Mouse (Mus musculus): ENCODE data around the gene Pbxip1. TPM values are rescaled to one million over a fixed set of nuclear protein-coding genes. Genes with fewer than 3 reads are reported as not detected.

The Pbxip1 gene
- total and polyA plus RNA-seq, 2 experiments from 2014 or later: 21.6 to 27.8 TPM

GRCm38 (mm10) chr3:89390699-89391662 is 45.5 kb upstream of the Pbxip1 start:
- TF ChIP-seq CTCF (IDR thresholded peaks at IDR 0.05; ENCODE audit: low read depth): no peak
- ATAC-seq: no peak
- no peaks in the 10 kb centered on the region for H3K9me3 ChIP-seq (ENCODE audit: low read length)
- H3K4me2 ChIP-seq (ENCODE audit: low read depth): peak overlapping the region; percentile 96
- H3K4me1 ChIP-seq (ENCODE audit: insufficient read depth): peaks cover 27% of the 10 kb centered on the region
- no peak overlapping the region for H3K27ac ChIP-seq (ENCODE audit: low read depth, low read length)
- H3K4me3 ChIP-seq (ENCODE audit: low read depth, low read length): peak overlapping the region; percentile 38
- peaks cover 8% of the 10 kb centered on the region; the same call in 1 of the 2 replicates for H3K27me3 ChIP-seq (ENCODE audit: insufficient read depth, low read length)
- H3K9ac ChIP-seq: peak overlapping the region; percentile 44
- WGBS: 14% methylated on average over 19 of the region's 19 CpGs
- H3K36me3 ChIP-seq (ENCODE audit: insufficient read depth): no peaks in the 10 kb centered on the region
- no peak for DNase-seq

DNA sequence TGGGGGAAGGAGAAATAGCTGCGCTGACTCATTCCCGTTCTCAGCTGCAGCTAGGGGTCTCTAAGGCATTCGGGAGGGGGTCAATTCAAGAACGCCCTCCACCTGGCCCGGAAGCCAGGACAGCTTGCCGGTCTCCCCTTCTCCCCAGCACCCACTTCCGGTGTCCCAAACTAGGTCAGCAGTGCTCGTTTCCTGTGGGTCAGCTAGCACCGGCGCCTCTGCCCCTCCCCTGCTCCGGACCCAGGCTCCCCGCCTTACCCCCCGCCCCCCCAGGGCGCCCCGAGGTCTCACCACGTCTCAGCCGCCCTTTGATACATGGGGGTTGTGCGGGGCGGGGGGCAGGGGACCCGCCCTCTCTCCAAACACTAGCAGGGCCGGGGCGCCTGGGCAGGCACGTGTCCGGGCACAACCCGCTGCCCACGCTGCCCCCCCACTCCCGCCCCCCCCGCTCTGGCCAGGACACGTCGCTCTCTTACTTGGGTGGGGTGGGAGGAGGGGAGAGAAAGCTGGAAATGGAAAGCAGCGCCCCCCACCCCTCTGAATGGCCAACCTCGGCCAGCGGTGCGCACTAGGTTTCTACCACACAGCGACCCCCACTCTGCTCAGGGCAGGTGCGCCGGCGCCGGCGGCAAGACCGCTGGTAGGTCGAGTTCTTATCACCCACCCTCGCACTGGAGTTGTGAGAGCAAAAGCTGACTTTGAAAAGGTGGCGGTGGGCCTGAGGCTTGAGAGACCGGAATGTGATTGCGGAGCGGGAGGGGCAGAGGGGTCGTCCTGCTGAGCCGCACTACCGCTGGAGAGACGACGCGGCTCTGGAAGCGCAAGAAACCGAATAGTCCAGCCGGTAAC is 44.6 kb upstream of the Pbxip1 start:
- Histone ChIP-seq H3K9ac (peak overlapping the region; percentile 44), H3K4me1 (ENCODE audit: insufficient read depth) (peaks cover 27% of the 10 kb centered on the region), H3K4me2 (ENCODE audit: low read depth) (peak overlapping the region; percentile 96), H3K9me3 (ENCODE audit: low read length) (no peaks in the 10 kb centered on the region), H3K36me3 (ENCODE audit: insufficient read depth) (no peaks in the 10 kb centered on the region), H3K27ac (ENCODE audit: low read depth, low read length) (no peak overlapping the region), H3K27me3 (ENCODE audit: insufficient read depth, low read length) (peaks cover 8% of the 10 kb centered on the region; the same call in 1 of the 2 replicates), H3K4me3 (ENCODE audit: low read depth, low read length) (peak overlapping the region; percentile 38)
- TF ChIP-seq CTCF (IDR thresholded peaks at IDR 0.05; ENCODE audit: low read depth): no peak
- ATAC-seq (no peak), DNase-seq (no peak)
- WGBS: 3% methylated on average over 54 of the region's 56 CpGs

DNA sequence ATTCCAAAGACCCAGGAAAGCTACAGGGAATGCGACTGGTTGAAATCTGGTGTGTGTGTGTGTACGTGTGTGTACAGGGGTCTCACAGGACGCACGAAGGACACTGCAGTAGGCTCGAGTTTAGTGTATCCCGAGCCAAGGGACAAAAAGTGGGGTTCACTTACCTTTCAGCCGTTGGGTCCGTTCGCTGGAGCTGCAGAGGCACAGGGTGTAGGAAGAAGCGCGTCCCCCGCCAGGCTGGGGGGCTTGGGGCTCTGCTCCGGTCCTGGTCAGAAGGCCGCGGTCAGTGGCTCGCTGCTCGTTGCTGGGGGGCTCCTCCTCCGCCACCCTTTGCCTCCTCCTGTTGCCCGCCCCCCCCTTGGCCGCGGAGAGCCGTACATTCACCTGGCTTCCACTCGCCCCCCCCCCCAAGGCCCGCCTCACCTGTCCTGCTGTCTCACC is 43.6 kb upstream of the Pbxip1 start:
- DNase-seq (no peak), ATAC-seq (no peak)
- Histone ChIP-seq H3K4me2 (ENCODE audit: low read depth) (peak overlapping the region; percentile 96), H3K9ac (peak overlapping the region; percentile 10; the same call in 1 of the 2 replicates), H3K4me3 (ENCODE audit: low read depth, low read length) (peak overlapping the region; percentile 38), H3K27ac (ENCODE audit: low read depth, low read length) (no peak overlapping the region), H3K4me1 (ENCODE audit: insufficient read depth) (peaks cover 27% of the 10 kb centered on the region), H3K9me3 (ENCODE audit: low read length) (no peaks in the 10 kb centered on the region), H3K27me3 (ENCODE audit: insufficient read depth, low read length) (peaks cover 8% of the 10 kb centered on the region; the same call in 1 of the 2 replicates), H3K36me3 (ENCODE audit: insufficient read depth) (no peaks in the 10 kb centered on the region)
- 0% methylated on average over 22 of the region's 24 CpGs for WGBS
- no peak for TF ChIP-seq CTCF (IDR thresholded peaks at IDR 0.05; ENCODE audit: low read depth)

DNA sequence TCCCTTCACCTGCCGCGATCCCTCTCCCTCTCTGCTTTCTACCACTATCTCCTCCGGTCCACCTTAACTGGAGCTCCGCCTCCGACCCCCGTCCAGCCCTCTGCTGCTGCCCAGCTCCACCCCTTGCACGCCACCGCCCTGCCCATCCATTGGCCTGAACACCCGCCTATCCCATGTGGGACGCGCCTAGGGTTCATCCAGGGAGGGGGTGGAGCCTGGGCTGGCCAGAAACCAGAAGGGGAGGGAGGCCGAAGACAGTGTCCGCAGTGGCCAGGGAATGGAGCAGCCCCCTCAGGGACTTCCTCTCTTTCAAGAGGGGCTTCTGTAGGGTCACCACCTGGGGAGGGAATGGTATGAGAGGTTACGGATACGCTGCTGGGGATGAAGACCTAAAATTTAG is 42.9 kb upstream of the Pbxip1 start:
- ATAC-seq (peak; percentile 93), DNase-seq (peak; percentile 89)
- Histone ChIP-seq H3K4me1 (ENCODE audit: insufficient read depth) (peaks cover 27% of the 10 kb centered on the region), H3K4me3 (ENCODE audit: low read depth, low read length) (peak overlapping the region; percentile 38), H3K27ac (ENCODE audit: low read depth, low read length) (peak overlapping the region; percentile 69), H3K9me3 (ENCODE audit: low read length) (no peaks in the 10 kb centered on the region), H3K4me2 (ENCODE audit: low read depth) (peak overlapping the region; percentile 96), H3K36me3 (ENCODE audit: insufficient read depth) (no peaks in the 10 kb centered on the region), H3K9ac (peak overlapping the region; percentile 42), H3K27me3 (ENCODE audit: insufficient read depth, low read length) (peaks cover 8% of the 10 kb centered on the region; the same call in 1 of the 2 replicates)
- WGBS: 4% methylated on average over 15 of the region's 15 CpGs
- TF ChIP-seq CTCF (IDR thresholded peaks at IDR 0.05; ENCODE audit: low read depth): no peak

DNA sequence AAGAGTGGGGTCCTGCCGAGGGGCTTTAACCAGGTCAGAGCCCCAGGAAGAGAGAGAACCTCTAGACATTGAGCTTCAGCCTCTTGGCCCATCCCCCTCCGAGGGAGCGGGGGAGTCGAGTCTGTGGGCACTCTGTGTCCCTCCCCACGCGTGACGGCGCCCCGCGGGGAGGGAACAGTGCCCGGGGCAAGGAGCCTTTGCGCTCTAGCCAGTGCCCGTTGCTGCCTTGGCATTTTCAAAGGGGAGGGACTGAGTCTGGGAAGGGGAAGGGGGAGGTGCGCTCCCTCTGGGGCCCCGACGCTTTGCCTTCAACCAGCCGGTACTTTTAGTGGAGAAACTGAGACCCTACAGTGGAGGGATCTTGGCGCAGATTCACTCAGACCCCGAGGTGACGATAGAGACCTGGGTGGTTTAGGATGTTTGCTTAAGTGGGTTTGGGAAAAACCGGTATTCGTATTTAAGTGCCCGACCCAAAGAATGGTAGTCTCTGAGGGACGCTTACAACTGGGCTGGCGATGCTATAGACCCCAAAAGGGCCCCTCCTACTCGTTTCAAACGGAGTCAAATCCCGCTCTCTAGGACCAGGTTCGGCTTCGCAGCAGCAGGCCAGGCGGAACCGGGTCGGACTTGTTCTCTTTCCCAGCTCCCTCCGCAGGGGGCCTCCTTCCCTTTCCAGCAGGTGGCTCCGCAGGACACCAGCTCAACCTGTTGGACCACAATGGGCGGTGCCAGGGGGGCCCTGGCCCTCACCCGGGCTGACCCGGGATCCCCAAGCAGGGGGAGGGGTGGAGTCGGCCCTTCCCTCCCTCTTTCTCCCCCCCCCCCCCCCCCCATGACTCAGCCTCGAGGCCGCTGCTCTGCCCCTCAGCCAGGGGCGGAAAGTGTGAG is 42.3 kb upstream of the Pbxip1 start, which contains the start of gene Zbtb7b:
Gene Zbtb7b, minus strand, starts transcription at position 771 of the 888 bp plus-strand sequence.
- Histone ChIP-seq H3K4me2 (ENCODE audit: low read depth) (peak within 1 kb of the TSS; percentile 96), H3K27ac (ENCODE audit: low read depth, low read length) (peak within 1 kb of the TSS; percentile 69), H3K9me3 (ENCODE audit: low read length) (no peaks in the 10 kb centered on the region), H3K4me3 (ENCODE audit: low read depth, low read length) (peak within 1 kb of the TSS; percentile 38), H3K9ac (peak within 1 kb of the TSS; percentile 42), H3K27me3 (ENCODE audit: insufficient read depth, low read length) (peaks cover 8% of the 10 kb centered on the region; the same call in 1 of the 2 replicates), H3K4me1 (ENCODE audit: insufficient read depth) (peaks cover 27% of the 10 kb centered on the region), H3K36me3 (ENCODE audit: insufficient read depth) (no peaks in the 10 kb centered on the region)
- peak; percentile 28 for TF ChIP-seq CTCF (IDR thresholded peaks at IDR 0.05; ENCODE audit: low read depth)
- DNase-seq (peak; percentile 48), ATAC-seq (peak; percentile 60)
- under 1% methylated on average over 40 of the region's 42 CpGs for WGBS

GRCm38 (mm10) chr3:89394894-89395256 is 41.6 kb upstream of the Pbxip1 start:
- TF ChIP-seq CTCF (IDR thresholded peaks at IDR 0.05; ENCODE audit: low read depth): no peak
- Histone ChIP-seq H3K4me2 (ENCODE audit: low read depth) (peak overlapping the region; percentile 96), H3K9ac (0 out of 2 replicates have a peak overlapping the region, but pooled peaks have one; percentile 42), H3K27me3 (ENCODE audit: insufficient read depth, low read length) (peaks cover 8% of the 10 kb centered on the region; the same call in 1 of the 2 replicates), H3K36me3 (ENCODE audit: insufficient read depth) (no peaks in the 10 kb centered on the region), H3K4me3 (ENCODE audit: low read depth, low read length) (peak overlapping the region; percentile 38), H3K9me3 (ENCODE audit: low read length) (no peaks in the 10 kb centered on the region), H3K27ac (ENCODE audit: low read depth, low read length) (no peak overlapping the region), H3K4me1 (ENCODE audit: insufficient read depth) (peaks cover 27% of the 10 kb centered on the region)
- peak; percentile 67 for DNase-seq
- ATAC-seq: 0 out of 2 replicates have a peak, but pooled peaks have one; percentile 16
- 2% methylated on average over 12 of the region's 12 CpGs for WGBS
